Mouse (Mus musculus): ENCODE measurements at regions not wholly inside any gene's neighbourhood (a gene's known extent, or its start where the extent isn't known, plus 50 kb on each side); places are given as distances from the start of the nearest gene placed in this dataset.

GRCm38 (mm10) chr10:29594969-29595368 is 59.3 kb upstream of the Rspo3 start:
- no peak overlapping the region for H3K4me3 ChIP-seq
- intact Hi-C loops (cut with DNase I): no loop called here
- no peak overlapping the region for H3K27ac ChIP-seq
- no peak for TF ChIP-seq CTCF (IDR thresholded peaks at IDR 0.05)
- no peak for DNase-seq (ENCODE audit: extremely low spot score in 1 of 2, low spot score in 2 of 2)

GRCm38 (mm10) chr10:29592906-29593305 is 57.2 kb upstream of the Rspo3 start:
- Histone ChIP-seq H3K4me3 (no peak overlapping the region), H3K27ac (no peak overlapping the region)
- no peak for TF ChIP-seq CTCF (IDR thresholded peaks at IDR 0.05)
- intact Hi-C loops (cut with DNase I): no loop called here
- DNase-seq (ENCODE audit: extremely low spot score in 1 of 2, low spot score in 2 of 2): no peak

GRCm38 (mm10) chr10:29590187-29590586 is 54.5 kb upstream of the Rspo3 start:
- no peak for DNase-seq (ENCODE audit: extremely low spot score in 1 of 2, low spot score in 2 of 2)
- H3K4me3 ChIP-seq: no peak overlapping the region
- no peak for TF ChIP-seq CTCF (IDR thresholded peaks at IDR 0.05)
- intact Hi-C loops (cut with DNase I): no loop called here
- no peak overlapping the region for H3K27ac ChIP-seq

- TF ChIP-seq CTCF (IDR thresholded peaks at IDR 0.05): no peak
- intact Hi-C loops (cut with DNase I): no loop called here
- H3K27ac ChIP-seq: no peak overlapping the region
- no peak for DNase-seq (ENCODE audit: extremely low spot score in 1 of 2, low spot score in 2 of 2)
- H3K4me3 ChIP-seq: no peak overlapping the region
Measured at GRCm38 (mm10) chr10:29589739-29590138, 54.1 kb upstream of the Rspo3 start.

Data from left cerebral cortex, adult 2 months (tissue).